Mouse (Mus musculus): ENCODE measurements around the gene Csf3. TPM values are rescaled to one million over a fixed set of nuclear protein-coding genes. Genes with fewer than 3 reads are reported as not detected.
A peak's percentile ranks its signal among the peaks of the same experiment; 100 is the strongest.

Csf3 gene
- total and polyA plus RNA-seq, 3 experiments: 0.18 TPM; not detected in 2

DNA sequence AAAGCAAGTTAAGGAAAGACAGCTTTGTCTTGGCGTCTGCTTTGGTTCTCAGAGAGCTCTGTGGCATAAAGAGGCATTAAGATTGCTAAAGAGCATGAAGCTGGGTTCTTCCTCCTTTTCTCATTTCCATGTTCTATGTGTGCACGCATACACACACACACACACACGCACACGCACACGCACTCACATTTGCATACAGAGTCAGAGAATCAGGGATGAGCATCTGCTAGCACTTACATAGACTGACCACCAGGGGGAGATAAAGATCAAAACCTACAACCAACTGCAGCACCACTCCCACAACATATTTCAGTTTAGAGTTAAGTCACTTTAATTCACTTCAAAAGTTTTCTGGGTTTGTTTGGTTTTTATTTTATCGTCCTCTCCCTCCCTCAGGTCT is 40.5 kb upstream of the Csf3 start:
- Histone ChIP-seq H3K27ac (ENCODE audit: control insufficient read depth, low read depth, low read length) (no peak overlapping the region), H3K79me2 (ENCODE audit: control insufficient read depth, insufficient read depth, low read length, poor library complexity) (no peaks in the 10 kb centered on the region), H3K27me3 (ENCODE audit: control insufficient read depth in 1 of 2, insufficient read depth in 2 of 2, low read length in 2 of 2) (peaks cover 0 to 8% of the 10 kb centered on the region in 2 experiments; a peak in 3 of 4 replicates), H3K4me3 (ENCODE audit: control insufficient read depth in 1 of 2, insufficient read depth in 1 of 2, low read depth in 2 of 2, low read length in 2 of 2) (no peak overlapping the region), H3K36me3 (ENCODE audit: control insufficient read depth in 1 of 2, insufficient read depth in 2 of 2, low read length in 2 of 2) (0 out of 4 replicates have a peak, but pooled peaks cover 0 to 2% of the 10 kb centered on the region in 2 experiments), H3K9me3 (replicated peaks; ENCODE audit: insufficient read depth, low read length) (no peaks in the 10 kb centered on the region), H3K9ac (ENCODE audit: control insufficient read depth, low read depth, low read length, poor library complexity, severe bottlenecking) (no peak overlapping the region), H3K4me1 (ENCODE audit: control insufficient read depth in 1 of 2, insufficient read depth in 2 of 2, low read length in 2 of 2) (peaks cover 0 to 12% of the 10 kb centered on the region in 2 experiments; a peak in 2 of 4 replicates)
- peak; percentile 89 for DNase-seq (ENCODE audit: low read depth, low spot score)
- no peak for TF ChIP-seq USF1 (IDR thresholded peaks at IDR 0.05; ENCODE audit: low read depth, low read length)
- TF ChIP-seq MAX (IDR thresholded peaks at IDR 0.05; ENCODE audit: low read length): 0 out of 2 replicates have a peak, but pooled peaks have one; percentile 22
- peak; percentile 67 for TF ChIP-seq RAD21 (IDR thresholded peaks at IDR 0.05; ENCODE audit: low read depth, low read length)
- no peak; the same call in 1 of the 2 replicates for TF ChIP-seq SIN3A (IDR thresholded peaks at IDR 0.05; ENCODE audit: low read length)
- 0 out of 2 replicates have a peak, but pooled peaks have one; percentile 13 for TF ChIP-seq NRF1 (IDR thresholded peaks at IDR 0.05; ENCODE audit: insufficient read depth, low read depth, low read length, poor library complexity, severe bottlenecking)
- TF ChIP-seq HCFC1 (IDR thresholded peaks at IDR 0.05; ENCODE audit: low read depth, low read length): no peak
- 0 out of 2 replicates have a peak, but pooled peaks have one; percentile 5 for TF ChIP-seq RCOR1 (IDR thresholded peaks at IDR 0.05; ENCODE audit: low read depth, low read length)
- peak; percentile 75 for TF ChIP-seq ZC3H11A (IDR thresholded peaks at IDR 0.05; ENCODE audit: low read depth, low read length)
- TF ChIP-seq TCF12 (IDR thresholded peaks at IDR 0.05; ENCODE audit: low read depth, low read length): no peak
- TF ChIP-seq ETS1 (IDR thresholded peaks at IDR 0.05; ENCODE audit: low read depth, low read length): 0 out of 2 replicates have a peak, but pooled peaks have one; percentile 40
- TF ChIP-seq GABPA (IDR thresholded peaks at IDR 0.05; ENCODE audit: low read depth, low read length): no peak
- TF ChIP-seq USF2 (IDR thresholded peaks at IDR 0.05; ENCODE audit: borderline replicate concordance in 1 of 2, insufficient read depth in 1 of 2, low read depth in 1 of 2, low read length in 2 of 2): no peak
- peak; percentile 49 to 85 (median 83) for TF ChIP-seq CTCF (IDR thresholded peaks at IDR 0.05 in 2 of 3, conservative IDR thresholded peaks at IDR 0.05 in 1 of 3; ENCODE audit: control insufficient read depth in 1 of 3, insufficient read depth in 1 of 3, low read depth in 2 of 3, low read length in 3 of 3, poor library complexity in 1 of 3, severe bottlenecking in 1 of 3)
- TF ChIP-seq E2F4 (IDR thresholded peaks at IDR 0.05; ENCODE audit: borderline replicate concordance, low read depth, low read length): no peak
- TF ChIP-seq MYB (IDR thresholded peaks at IDR 0.05; ENCODE audit: low read depth, low read length): no peak
- TF ChIP-seq EP300 (IDR thresholded peaks at IDR 0.05; ENCODE audit: low read depth in 1 of 2, low read length in 2 of 2): no peak
- TF ChIP-seq POLR2AphosphoS5 (IDR thresholded peaks at IDR 0.05; ENCODE audit: borderline replicate concordance, low read depth, low read length): no peak
- TF ChIP-seq POLR2AphosphoS2 (IDR thresholded peaks at IDR 0.05; ENCODE audit: low read length): no peak
- peak; percentile 43; the same call in 1 of the 2 replicates for TF ChIP-seq TBP (IDR thresholded peaks at IDR 0.05; ENCODE audit: low read depth, low read length)
- TF ChIP-seq SMC3 (IDR thresholded peaks at IDR 0.05; ENCODE audit: low read depth, low read length): peak; percentile 88

Measured in MEL (cell line).